Mouse (Mus musculus) adrenal gland, postnatal 14 days (tissue): Measurements from ENCODE around the gene Rara. TPM values are rescaled to one million over a fixed set of nuclear protein-coding genes. Genes with fewer than 3 reads are reported as not detected.
"Not testable (repeated sequence)": the region's sequence is repeated elsewhere in the genome, so short reads cannot be mapped to it uniquely, and the experiment has no call there.

Experiments
- DNase-seq: peaks from one replicate; pipeline ENCODE4 v3.0.0; 2021; ENCODE audit warnings: mixed read lengths
- total RNA-seq: library from RNA; stranded (reverse); gene quantifications from 2 replicates; pipeline ENCODE4 v1.2.3, GENCODE M21; 2021

The Rara gene
- total RNA-seq, 1 experiment from 2014 or later: 24.5 TPM

DNA sequence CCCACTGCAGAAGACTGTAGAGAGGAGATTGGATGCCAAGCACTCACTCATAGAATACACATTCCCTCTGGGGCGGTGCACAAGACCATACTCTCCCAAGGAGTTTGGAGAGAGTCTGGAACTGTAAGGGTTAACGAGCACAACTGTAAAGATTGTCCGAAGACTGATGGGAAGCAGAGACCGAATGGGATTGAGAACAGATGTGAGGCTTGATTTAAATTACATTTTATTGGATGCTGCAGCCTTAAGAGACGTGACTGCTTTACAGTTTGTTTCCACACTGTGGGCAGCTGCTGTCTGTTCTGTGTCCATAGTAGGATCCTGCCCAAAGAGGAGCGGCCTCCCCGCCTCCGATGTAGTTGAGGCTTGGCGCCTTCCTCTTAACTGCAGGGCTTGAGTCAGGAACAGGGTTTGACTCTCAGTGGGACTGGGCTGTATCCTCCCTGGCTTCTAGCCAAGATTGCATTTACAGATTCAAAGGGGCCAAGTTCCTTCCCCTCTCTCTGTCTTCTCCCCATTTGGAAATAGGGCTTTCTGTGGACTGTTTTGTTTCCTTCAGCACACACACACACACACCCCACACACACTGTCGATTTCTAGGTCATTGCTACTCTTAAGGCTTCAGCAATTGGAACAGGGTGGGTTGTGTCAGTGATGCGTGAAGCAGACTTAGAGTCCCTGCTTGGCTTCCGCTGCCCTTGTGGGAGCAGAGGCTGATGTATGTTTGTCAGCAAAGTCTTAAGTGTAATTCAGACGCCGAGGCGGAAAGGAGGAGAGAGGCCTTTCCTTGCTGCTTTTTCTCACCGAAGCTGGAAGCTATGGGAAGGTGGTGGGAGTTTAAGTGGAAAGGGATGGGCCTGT, 4.5 kb upstream of the Rara start:
- not testable (repeated sequence) for DNase-seq

DNA sequence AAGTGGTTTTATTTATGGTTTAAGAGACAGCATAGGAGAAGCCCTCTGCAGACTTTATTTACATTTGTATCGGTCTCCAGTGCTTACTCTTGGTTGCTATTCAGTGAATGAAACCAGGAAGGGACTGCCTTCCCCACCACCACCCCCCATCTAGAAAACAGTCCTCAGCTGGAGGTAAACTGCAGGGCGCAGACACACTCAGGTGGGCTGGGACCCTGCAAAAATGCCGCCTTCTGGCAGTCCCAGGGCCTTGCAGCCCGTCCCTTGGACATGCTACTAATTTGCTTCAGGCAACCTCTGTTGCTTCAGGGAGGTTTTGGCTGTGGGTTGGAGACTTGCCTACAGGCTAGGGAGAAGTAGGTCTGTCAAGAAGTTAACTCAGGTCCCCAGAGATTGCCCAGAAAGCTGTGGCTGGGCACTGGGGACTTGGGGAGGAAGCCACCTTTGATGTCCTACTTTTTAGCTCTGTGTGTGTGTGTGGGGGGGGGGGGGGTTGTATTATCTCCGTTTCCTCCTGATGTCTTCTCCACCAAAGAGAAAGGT, 2.9 kb upstream of the Rara start:
- DNase-seq: no peak

DNA sequence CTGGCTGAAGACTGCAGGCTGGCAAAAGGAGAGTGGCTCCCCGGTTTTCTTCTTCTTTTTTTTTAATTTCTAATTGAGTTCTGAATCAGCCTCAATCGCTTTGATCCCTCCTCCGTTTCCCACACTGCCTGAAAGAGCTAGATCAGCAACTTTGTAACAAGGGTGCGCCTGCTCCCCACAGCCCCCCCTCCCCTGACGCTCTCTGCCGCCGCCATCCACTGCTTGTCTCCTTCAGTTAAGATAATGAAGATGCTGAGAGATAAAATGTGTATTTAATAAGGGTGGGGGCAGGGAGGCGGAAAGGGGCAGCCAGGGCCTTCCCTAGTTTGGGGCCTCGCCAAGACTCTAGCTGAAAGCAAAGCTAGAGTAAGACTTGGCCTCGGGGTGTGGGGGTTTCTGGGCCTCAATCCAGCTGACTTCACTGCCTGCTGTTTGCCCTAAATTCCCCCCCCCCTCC, 2.3 kb upstream of the Rara start:
- peak; percentile 73 for DNase-seq

DNA sequence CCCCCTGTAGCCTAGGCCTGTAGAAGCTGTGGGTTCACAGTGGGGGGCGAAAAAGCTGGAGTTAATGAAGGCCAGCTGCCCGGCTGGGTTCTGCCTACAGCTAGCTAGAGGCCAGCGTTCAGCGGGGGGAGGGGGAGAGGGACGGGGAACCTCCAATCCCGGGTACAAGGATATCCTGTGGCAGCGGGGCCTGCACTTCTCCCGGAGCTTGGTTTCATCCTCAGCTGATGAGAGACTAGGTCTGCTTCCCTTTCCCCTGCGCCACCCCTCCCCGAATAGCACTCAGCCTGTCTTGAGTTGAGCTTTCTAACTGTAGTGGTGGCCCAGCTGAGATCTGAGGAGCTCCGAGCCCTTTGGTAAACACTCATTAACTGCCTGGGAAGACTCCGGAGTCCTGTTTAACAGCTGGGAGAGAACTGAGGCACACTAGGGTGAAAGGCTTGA, 1.7 kb upstream of the Rara start:
- DNase-seq: peak; percentile 72

DNA sequence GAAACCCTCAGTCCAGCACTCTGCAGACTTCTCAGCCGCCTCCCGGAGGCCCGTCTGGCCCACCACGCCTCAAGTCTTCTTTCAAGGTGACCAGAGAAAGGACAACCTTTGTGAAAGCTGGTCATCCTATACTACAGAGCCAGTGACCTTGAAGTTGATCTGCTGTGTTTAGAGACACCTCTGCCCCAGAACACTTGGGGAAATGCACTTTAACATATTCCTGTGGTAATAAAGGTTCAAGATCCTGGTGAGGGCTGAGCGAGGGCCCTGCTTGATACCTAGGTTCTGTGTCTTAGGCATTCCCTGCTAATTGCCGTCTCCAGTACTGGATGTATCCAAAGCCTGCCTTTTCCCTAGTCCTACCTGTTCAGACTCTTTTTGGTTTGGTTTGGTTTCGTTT, 1.1 kb upstream of the Rara start:
- DNase-seq: no peak

DNA sequence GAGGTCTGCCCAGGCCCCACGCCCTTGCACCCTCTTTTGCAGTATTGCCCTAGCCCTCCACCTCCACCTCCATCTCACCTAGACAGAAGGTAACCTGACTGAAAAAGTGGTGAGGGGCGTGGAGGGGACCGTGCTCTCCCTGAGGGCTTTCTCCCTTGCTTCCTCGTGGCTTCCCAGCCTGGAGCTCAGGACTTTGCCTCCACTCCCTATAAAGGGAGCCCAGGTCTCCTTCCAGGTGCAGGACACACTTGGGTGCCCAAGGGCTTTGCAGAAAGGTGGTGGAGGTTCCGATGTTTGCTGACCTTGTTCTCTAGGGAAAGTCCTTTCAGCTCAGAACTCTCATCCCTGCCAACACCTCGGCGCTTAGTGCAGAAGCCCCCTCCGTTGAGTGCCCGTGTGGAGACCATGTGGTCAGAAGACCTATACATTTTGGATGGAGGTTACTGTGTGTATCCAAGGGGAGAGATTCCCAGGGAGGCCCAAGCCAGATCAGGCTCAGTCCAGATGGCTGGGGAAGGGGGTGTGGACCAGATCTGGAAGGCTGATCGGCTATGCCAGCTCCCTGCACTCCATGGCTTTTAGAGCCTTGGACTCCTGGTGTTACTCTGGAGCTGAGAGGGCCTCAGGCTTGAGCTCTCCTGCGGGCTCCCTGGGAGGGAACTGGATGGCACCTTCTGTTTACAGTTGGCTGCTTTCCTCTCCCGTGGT, 722 bp downstream of the Rara start:
- peak; percentile 12 for DNase-seq

DNA sequence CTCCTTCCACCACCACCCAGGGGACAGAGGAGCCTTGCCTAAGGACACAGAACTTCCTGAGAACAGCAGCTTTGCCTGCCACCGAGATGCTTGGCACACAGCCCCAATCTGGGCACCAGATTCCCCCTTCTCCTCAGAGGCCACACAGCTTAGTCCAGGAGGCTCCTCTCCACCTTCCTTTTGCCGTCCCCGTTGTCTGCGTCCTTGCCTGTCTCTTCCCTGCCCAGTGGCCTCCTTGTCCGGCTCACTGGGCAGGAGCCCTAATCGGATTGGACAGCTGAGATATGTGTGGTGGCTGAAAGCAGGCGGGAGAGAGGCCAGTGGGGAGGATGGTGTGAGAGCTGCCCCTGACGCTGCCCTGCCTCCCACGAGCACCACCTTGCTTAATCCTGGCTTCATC, 1.9 kb downstream of the Rara start:
- DNase-seq: peak; percentile 56

DNA sequence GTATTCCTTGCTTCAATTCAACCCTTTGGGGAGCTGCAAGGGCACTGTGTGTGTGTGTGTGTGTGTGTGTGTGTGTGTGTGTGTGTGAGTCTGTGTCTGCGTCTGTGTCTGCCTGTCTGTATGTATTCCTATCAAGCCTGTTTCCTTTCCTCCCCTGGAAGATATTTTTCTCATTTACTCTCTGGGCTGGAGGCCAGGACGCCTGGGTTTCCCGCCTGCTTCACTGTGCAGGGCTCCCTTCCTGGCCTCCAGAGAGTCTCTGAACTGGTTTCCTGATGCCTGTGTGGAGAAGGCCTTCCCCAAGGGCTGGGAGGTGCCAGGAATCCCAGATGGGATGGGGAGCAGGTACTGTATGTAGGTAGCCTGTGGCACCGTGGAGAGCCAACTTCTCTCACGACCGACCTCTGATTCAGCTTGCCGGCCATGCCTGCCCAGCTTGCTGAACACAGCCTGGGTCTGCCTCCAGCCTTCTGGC, 2.5 kb downstream of the Rara start:
- peak; percentile 53 for DNase-seq

DNA sequence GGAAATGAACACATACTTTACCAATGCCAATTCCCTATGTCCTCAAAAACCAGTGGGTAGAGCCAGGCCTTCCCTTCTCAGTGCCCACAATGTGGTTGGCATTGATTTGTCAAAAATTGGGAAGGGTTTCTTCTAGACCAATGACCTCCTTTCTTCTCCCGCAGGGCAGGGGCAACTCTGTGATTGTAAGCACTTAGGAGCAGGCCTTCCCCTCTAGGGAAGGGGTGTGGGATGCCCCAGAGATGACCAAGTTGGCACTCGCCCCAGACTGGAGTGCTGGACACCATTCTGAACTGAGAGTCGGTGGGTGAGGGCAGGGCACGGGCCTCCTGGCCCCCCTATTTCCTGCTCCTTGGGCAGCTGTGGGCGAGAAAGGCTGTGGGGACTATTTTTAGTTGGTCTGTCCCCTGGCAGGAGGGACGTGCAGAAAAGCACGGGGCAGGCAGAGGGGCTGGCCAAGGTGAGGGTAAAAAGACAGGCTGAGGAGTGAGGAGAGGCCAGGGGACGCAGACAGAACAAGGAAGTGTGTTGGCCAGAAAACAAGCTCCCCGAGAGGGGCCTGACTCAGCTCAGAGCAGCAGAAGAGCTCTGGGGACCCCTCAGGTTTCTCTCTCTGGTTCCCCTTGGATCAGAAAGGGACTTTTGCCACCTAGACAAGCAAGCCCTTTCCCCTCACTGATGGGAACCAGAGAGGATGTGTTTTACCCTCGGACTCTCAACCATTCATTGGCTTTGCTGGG, 3.3 kb downstream of the Rara start:
- peak; percentile 55 for DNase-seq

DNA sequence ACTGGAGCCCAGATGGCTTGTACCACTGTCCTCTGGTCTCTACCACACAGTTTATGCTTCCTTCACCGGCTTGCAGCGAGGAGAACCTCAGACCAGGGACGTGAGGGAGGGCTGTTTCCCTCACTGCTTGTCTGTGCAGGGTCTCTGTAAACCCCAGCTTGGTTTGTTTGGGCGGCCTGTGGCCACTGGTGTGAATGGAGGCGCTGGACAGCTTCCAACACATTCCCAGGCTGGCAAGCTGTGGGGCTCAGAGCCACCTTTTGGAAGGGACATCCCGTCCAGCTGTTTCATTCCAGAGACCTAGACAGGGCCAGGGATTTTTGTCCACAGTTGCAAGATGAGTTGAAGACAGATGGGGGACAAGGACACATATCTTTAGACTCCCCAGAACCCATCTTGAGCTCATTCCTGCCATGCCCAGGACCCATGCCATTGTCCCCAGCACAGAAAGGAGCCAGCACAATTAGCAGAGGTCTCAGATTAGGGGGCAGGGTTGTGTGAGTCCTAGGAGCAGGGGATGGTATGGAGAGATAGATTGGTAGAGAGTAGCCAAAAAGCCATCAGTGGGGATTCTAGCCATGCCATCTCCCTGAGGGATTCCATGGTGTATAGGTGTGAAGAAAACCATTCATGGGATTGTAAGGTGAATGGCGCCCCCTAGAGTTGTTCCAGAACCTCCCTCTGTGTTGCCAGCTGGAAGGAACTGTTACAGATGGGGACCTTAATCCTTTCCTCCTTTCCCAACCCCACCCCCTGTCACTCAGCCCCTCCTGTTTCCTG, 4.1 kb downstream of the Rara start:
- DNase-seq: peak; percentile 51

DNA sequence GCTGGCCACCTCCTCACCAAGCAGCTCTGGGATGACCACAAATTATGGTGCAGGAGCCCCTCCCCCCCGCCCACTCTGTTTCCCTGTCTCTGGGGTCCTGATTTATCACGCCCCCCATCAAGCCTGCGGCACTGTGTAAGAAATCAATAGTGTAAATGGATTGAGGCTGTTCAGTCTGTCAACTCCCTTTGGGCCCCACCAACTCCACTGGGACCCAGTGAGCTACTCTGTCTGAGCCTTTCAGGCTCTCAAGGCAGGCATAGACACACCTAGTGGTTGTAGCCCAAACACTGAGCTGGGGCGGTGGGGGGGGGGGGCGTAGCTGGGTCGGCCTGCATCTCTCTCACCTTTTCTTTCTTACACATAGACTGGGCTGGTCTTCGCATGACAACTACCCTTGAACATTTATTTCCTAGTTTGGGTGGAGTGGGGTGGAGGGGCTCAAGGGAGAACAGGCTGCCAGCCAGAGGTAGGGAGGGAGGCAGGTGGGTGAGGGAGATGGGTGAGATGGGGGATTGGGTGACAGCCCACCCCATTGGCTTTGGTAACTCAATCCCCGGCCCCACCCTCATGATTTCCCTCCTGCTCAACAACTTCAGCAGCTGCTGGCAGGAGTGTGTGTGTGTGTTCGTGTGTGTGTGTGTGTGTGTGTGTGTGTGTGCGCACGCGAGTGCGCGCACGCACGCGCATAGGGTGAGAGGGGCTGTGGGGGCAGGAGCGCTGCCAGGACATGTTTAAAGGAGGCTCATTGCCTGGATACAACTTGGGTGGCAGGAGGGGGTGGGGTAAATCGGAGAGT, 4.9 kb downstream of the Rara start:
- peak; percentile 60 for DNase-seq

DNA sequence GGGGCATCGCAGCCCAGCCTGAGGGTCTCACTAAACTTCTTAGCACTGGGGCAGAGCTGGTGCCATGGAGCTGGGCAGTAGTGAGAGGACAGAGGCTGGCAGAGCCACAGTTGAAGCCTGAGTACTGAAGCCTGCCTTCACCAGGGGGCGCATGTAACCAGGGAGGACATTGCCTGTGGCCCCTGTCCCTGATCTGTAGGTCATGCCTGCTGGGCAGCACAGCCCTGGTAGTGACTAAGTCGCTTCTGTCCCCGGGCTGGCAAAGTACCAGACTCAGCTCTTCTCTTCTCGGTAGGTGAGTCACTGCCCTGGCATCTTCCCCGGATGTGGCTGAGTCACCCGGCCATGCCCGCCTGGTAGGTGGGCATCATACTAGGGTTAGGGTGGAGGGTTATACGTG, 5.5 kb downstream of the Rara start:
- peak; percentile 97 for DNase-seq

DNA sequence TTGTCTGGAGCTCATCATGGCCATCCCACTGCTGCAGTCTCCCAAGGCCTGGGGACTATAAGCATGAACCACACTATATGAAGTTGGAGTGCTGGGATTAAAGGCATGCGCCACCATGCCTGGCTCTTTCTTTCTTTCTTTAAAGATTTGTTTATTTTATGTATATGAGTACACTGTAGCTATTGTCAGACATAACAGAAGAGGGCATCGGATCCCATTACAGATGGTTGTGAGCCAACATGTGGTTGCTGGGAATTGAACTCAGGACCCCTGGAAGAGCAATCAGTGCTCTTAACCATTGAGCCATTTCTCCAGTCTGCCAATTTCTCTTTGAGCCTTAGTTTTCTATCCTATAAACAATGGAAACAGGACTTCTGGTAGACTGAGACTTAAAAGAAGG, 6.2 kb downstream of the Rara start:
- DNase-seq: not testable (repeated sequence)

DNA sequence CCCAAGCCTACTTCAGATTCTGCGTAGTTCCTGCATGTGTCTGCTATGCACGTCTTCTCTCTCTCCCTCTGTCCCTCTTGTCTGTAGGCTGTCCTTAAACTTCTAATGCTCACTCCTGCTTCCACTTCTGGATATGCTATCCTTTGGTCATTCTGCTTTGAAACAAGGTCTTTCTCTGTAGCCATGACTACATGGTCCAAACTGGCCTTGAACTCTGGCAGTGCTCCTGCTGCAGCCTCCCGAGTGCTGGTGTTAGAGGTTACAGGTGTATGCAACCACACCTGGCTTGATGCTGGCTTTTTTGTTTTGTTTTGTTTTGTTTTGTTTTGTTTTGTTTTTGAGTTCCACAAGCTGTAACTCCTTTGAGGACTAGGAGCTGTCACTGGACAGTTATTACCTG, 6.7 kb downstream of the Rara start:
- peak; percentile 18 for DNase-seq

DNA sequence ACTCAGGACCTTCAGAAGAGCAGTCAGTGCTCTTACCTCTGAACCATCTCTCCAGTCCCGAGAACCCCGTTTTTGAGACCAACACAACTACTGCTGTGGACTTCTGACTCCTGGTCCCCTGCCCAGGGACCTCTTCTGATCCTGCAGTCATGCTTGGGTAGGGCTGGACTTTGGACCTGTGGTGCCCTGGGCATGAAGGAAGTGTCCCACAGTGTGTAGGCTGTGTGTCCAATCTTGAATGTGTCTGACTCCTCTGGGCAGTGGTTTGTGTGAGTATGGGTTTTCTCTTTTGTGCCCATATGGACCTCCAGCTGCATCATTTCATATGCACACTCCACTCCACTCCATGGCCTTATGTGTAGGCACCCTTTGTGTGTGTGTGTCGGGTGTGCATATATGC, 7.5 kb downstream of the Rara start:
- DNase-seq: no peak

DNA sequence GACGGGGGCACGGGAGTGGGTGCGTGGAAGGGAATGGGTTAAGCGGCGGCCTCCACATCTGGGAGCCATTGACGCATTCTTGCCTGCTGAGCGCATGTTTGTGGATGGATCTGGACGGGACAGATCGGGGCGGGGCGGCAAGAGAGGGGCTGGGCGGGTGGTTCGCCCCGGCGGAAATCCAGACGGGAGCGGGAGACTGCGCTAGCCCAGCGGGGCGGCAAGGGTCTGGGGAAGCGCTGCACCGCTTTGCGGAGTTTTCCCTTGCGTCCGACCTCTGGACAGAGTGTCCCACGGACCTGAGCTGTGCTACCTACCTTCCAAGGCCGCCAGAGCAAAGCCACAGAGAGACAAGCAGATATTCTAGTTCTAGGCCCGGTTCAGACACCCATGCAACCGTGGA, 8.6 kb downstream of the Rara start:
- DNase-seq: peak; percentile 89

DNA sequence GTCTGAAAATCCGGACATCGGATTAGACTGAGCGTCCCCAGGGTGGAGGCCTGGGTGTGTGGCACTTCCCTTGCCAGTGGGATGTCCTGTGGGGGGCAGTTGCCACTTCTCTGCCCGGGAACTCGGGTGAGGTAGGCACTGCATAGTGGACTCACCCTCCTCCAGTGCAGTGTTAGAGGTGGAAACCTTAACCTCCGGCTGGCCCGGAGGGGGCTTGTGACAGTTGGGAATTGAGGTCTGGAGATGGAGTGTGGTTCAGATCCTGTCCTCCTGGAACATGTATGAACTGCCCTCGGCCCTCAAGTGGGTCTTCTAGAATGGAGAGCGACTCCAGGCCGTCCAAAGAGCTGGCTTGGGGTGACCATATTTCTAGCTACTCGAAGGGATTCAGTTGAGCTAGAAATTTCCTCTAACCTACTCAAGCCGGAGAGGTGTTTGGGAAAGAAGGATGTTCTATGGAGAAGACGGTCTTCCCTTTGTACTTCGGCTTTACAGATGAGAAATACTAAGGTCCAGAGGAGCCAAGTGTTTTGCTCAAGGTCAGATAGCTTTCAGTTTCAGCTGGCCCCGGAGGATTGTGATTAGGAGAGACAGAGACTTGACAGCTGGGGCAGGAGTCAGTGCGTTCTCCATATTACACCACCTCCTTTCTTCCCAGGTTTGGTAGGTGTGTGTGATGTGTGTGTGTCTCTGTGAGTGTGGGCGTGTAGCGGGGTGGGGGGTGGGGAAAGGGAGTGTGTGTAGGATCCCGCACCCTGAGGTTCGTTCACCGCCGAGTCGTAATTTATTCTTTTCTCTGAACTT, 9.2 kb downstream of the Rara start:
- peak; percentile 51 for DNase-seq

DNA sequence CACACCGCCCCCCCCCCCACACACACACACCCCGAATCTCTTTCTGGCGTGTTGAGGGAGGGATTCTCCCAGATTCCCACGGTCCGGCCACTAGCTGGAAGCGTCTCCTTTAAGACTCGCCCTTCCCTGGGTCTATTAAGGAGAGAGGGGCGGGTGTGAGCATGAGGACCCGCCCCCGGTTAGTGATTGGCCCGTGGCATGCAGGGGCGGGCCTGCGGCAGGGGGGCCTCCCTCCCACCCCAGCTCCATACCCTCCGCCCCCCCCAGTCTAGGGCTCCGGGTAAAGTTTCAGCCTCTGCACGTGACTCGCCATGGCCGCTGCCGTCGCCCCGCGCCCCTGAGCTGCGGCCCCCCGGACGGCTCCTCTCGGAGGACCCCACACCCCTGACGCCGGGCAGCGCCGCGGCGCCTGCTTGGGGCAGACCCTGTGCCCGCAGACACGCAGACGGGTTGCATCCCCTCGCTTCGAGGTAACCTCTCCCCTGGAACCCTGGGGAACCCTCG, 9.8 kb downstream of the Rara start:
- peak; percentile 96 for DNase-seq

DNA sequence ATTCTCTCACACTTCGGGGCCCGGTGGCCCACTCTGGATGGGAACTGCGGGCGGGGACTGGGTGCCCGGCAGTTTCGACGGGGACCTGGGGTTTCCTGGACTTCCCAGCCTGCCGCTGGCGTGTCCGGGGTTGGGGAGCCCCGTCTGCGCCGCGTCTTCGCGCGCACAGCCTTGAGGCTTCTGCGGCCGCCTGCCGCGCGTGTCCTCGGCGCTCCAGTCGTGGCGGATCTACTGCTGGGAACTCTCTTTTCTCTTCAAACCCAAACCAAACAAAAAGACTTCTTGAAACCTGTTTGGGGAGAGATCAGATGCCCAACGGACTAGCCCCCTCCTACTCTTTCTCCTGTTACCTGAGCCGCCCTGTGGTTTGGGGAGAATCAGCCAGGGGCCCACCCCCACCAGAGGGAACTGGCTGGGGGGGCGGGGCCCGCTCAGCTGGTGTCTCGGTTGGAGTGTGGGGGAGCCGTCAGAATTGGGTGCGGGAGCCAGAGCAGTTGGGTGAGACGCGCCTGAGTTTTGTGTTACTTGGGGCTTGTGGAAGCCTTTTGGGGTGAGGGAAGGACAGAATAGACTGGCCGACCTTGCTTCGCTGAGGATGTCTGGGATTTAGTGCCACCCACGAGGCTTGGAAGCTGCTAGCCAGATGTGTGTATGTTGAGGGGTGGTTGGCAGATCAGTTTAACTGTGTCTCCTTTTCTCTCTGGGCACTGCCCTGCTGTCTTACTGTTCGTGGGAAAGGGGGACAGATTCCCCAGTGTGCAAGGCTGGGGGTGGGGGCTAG, 10.5 kb downstream of the Rara start:
- peak; percentile 75 for DNase-seq
